Mouse (Mus musculus): ENCODE measurements around the gene Art2b.
A peak's percentile ranks its signal among the peaks of the same experiment; 100 is the strongest.
"Not testable (repeated sequence)": the region's sequence is repeated elsewhere in the genome, so short reads cannot be mapped to it uniquely, and the experiment has no call there.

Gene Art2b

DNA sequence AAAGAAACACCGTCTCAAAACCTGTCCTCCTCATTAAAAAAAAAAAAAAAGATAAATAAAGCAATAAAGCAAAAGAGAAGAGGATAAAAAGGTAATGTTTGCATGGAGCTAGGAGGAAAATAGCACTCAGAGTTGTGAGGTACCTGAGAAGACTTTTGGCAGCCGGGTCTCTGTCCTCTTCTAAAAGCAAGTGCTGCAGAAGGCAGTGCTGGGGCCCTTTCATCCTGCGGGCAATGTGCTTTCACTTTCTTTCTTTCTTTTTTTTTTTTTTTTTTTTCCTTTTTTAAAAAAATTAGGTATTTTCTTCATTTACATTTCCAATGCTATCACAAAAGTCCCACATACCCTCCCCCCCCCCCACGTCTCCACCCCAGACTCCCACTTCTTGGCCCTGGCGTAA lies at the start of gene Art2b:
Gene Art2b, minus strand, starts transcription at position 193 of the 400 bp plus-strand sequence.
- DNase-seq (ENCODE audit: low spot score), result no peak

DNA sequence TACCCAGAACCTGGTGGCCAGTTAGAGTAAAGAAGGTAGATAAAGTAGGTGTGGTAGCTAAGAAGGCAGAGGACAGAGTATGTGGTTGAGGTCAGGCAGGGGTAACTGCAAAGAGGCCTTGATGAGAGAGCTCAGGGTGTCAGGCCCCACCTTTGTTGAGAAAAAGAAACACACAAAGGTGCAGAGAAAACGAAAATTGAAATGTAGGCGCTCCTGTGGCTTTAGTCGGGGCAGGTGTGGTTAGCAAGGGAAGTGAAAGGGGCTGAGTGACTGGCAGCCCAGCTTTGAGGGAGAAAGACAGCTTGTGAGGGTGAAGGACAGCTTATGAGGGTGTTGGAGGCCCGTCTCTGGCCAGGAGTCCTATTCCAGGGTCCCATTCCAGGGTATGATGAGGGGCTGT lies 49.1 kb upstream of the Art2b start:
- DNase-seq (ENCODE audit: low spot score), result no peak

DNA sequence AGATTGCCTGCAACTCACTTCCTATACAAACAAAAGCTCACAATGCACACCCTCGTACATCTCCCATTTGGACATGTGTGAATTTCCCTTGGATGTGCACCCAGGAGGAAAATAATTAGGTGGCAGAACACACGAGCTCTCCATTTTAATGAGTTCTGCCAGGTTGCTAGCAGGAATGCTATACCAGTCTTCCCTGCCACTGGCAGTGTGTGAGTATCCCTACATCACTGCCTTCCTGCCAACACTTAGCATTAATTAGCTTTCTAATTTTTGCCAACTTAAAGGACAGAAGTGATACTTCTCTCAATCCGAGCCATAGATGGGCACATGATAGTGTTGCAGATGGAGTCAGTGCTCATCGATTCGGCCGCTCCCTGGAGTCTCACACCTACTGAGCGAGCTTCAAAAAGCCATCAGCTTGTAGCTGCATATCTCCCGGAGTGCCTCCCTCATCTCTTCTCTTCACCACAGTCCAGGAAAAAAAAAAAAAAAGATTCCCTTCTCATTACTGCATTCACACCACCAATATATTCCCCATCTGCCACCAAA lies 48.3 kb upstream of the Art2b start:
- DNase-seq (ENCODE audit: low spot score), result no peak

DNA sequence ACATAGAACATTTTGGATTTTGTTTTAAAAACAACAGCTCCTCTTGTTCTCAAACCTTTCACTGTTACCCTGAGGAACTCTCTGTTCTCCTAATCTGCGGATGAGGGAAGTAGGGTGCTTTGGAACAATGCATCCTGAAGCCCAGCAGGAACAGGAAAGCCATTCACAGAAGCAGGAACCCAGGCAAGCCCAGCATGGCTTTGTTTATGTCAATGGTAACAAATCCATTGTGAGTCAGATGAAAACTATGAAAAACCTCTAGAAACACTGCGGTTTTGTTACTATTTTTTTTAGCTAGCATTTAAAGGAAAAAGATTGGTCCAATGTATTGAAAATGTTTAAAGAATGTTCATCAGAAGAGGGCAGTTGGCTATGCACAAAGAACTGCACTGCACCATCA lies 43.1 kb upstream of the Art2b start:
- no peak for DNase-seq (ENCODE audit: low spot score)

DNA sequence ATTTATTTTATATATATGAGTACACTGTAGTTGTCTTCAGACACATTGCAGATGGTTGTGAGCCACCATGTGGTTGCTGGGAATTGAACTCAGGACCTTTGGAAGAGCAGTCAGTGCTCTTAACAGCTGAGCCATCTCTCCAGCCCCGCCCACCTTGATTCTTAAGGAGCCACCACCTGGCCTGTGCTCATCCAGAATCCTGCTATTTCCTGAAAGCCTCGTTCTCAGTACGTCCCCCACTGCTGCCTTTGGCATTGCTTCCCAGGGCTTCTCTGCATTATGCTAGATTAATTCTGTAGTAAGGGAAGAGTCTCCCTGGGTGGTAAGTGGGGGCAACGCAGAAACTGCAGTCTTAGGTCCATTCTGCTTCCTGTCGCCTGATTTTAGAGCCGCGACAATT lies 41.8 kb upstream of the Art2b start:
- DNase-seq (ENCODE audit: low spot score), result not testable (repeated sequence)

DNA sequence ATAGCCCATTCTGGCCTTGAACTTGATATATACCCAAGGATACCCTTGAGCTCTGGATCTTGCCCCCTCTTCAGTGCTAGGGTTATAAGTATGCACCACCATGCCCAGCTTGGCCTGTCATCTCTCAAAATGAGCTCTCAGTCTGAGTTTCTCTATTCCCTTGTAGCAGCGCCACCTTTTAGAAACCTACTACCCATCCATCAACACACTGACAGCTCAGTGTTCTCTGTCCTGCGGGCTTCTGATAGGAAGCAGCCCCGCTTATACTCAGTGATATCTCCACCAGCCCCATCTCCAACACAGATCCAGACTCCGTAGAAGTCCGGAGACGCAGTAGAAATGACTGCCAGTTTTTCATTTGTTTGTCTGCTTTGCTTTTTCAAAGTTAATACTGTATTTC lies 38.9 kb upstream of the Art2b start:
- no peak for DNase-seq (ENCODE audit: low spot score)

DNA sequence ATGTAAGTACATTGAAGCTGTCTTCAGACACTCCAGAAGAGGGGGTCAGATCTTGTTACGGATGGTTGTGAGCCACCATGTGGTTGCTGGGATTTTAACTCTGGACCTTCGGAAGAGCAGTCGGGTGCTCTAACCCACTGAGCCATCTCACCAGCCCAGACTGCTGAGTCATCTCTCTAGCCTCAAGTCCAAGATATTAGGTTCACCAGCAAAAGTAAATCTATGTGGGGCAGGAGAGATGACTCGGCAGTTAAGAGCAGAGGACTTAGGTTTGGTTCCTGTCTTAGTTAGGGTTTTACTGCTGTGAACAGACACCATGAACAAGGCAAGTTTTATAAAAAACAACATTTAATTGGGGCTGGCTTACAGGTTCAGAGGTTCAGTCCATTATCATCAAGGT lies 36.5 kb upstream of the Art2b start:
- DNase-seq (ENCODE audit: low spot score), result not testable (repeated sequence)

DNA sequence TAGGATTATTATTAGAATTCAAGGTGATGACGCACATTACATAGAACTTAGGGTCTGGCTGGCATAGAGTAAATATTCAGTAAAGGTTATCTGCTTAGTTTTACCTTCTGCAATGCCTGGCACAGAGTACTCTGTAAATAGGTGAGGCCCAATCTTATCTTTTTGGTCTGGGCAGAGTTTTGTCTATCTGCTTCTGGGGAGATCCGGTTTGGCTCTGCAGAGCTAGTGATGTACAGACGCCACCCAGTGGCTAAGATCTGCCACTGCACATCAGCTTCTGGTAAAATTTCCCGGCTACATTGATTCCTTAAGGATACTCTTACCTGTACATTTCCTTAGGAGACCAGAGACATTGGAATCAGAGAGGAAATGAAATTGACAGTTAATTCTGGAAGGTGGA lies 35.0 kb upstream of the Art2b start:
- DNase-seq (ENCODE audit: low spot score), result peak; percentile 42

DNA sequence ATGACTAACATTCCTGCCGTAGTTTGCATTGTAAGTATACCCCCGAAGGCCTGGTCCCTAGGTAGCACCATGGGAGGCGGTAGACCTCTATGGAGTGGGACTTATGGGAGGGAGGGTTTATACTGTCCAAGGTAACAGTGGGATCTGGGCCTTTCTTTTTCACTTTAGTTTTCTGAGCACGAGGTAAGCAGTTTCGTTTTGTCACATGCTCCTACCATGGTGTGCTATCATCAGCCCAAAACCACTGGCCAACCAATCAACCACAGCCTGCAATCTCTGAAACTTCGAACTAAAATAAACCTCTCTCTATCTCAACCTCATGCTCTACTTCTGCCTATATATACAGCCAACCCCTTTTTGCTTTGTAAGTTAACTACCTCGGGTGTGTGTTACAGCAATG lies 32.9 kb upstream of the Art2b start:
- no peak for DNase-seq (ENCODE audit: low spot score)

DNA sequence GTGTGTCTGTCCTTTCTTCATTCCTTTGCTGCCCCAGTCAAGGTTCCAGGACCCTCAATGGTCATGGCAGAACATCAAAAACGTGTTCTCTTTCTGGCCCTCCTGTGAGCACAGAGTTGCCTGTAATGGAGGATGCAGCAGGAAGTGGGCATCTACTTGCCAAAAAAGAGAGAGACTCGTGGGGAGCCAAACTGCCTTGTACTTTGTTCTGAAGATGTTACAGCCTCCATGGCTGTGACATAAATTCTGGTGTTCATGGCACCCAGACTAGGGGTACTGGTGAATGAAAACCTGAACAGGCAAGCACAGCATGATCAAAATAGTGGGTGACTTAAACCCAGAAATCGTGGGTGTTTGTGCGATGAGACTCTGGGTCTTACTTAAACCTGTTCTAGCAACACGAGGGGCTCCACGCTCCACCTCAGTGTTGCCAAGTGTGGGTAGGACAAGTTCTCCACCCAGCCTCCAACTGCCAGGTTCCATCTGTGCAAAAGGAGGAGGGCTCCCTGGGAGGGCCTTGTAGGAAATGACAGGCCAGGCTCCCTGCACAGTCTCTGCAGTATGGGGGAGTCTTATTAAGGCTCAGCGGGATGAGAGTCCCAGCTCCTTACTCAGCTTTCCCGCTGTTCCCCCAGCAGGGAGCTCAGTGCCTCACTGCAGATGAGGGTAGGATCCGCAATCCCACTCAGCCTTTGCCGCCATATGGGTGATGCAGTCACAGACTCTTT lies 32.2 kb upstream of the Art2b start:
- DNase-seq (ENCODE audit: low spot score), result no peak

DNA sequence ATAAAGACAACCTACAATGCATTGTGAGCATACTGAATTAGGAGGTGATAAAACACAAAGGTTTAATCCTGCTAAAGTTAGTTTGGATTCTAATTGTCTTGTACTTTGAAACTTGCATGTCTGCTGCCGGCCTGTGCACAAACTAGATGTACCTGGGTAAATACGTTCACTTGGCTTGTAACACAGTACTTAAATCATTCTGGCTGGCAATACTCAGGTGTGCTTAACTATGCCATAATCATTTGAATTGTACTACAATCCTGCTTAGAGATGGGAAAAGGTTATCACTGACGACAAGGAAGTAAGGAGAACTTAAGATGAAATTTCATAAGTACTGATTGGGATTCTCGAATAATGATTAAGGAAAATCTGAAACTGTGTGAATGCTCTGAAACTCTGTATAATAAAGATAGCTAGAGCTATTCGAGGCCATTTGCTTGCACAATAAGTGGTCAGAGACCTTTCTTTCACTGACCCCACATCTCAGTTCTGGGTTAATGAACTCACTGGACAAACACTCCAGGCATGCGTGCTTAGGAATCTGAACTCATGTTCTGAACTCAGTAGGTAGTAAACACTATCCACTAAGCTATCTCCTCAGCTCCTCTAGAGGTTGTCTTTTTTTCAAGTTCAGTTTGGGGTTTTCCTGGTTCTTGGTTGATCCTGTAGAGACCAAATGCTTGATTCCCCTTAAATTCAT lies 30.9 kb upstream of the Art2b start:
- no peak for DNase-seq (ENCODE audit: low spot score)

DNA sequence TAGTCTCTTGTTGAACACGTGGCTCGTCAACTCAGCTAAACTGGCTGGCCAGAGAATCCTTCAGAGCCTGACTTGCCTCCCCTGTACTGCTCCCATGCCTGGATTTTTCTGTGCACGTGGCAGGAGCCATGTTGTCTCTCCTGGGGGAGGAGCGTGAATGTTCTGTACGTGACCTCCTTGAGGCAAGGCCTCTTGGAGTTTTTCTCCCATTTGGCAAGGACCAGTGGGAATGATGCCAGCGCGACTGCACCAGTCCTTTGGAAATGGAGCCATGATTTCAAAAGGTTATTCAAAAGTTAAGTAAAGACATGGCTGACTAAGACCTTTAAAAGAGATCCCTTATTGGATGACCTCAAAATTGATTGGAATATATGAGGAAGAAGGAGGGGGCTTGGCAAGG lies 30.0 kb upstream of the Art2b start:
- DNase-seq (ENCODE audit: low spot score), result no peak

DNA sequence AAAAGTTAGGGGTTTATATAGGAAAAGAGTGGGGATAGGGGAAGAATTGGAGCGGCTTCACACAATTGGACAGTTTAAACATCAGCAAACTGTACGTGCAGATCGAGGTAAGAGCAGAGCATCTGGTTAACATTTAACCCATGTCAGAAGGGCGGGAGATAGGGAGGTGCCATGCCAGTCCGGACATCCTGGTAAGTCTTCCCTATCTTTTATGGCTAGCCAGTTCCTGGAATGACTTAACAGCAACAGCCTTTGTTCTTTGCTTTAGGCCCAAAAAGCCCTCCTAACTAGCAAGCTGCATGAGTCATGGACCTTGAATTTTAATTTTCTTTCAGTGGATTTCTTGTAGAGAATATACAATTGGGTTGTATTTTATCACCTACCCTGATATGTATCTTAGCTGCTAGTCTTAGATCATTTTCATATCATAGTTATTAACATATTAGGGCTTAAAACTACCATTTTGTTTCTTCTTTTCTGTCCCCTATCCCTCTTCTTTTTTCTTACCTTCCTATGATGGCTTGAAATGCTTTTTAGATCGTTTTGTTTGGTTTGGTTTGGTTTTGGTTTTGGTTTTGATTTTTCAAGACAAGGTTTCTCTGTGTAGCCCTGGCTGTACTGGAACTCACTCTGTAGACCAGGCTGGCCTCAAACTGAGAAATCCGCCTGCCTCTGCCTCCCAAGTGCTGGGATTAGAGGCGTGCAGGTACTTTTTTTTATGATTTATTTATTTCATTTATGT lies 27.6 kb upstream of the Art2b start:
- DNase-seq (ENCODE audit: low spot score), result not testable (repeated sequence)

DNA sequence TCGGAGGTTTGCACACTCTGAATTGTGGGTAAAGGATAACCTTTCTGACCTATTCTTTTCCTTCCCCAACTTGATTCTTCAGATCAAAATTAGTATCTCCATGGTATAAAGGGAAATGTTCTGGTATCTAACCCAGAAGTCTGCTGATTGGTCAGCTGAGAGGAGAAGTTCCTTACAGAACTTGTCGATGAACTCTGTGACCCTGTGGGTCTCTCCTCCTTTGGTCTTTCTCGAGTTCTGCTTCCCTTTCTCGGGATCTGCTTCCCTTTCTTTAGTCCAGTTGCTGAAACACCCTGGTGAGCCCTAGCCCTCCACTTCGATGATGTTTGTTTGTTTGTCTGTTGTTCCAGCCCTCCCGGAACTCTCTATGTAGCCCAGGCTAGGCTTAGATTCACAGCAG lies 22.4 kb upstream of the Art2b start:
- DNase-seq (ENCODE audit: low spot score), result no peak

DNA sequence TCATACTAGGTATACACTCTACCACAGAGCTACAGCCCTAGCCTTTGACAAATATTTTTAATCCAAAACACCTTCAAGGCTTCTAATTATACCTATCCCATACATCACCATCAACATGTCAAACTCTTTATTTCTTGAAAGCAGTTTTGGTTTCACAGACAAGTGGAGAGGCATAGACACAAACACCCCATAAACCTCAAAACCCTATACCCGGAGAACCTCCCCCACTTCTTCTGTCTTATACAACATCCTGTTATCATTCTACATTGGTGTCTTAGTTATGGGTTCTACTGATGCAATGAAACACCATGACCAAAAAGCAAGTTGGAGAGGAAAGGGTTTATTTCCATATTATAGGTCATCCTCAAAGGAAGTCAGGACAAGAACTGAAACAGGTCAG lies 15.0 kb upstream of the Art2b start:
- DNase-seq (ENCODE audit: low spot score), result no peak

DNA sequence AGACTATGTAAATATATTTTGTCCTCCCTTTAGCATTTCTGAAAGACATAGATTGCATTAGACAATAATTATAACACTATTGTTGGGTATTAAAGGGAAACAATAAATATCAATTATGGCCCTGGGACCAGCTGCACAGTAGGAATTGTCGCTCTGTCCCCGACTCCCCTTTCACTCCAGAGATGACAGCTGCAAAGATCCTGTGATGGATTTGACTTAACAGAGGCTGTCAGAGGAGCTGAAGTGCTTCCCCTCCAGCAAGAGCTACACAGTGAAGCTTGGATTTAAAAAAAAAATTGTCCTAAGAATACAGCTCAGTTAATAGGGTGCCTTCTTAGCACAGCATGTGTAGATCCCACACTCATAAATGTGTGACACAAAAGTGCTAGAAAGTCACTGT lies 13.1 kb upstream of the Art2b start:
- DNase-seq (ENCODE audit: low spot score), result no peak

DNA sequence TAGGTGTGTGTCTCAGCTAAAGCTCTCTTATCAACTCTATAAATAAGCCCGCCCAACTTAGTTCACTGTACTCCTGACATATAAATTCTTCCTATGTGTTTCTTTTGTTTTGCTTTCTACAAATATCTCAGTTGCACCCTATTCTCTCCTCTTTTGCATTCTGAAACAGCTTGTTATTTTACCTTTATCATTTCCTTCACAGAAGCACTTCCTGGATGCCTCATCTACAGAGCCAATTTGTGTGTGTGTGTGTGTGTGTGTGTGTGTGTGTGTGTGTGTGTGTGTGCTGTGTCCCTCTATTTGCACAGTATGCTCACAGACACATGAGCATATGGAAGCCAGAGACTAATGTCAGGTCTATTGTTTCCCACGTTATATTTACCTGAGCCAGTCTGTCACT lies 9.6 kb upstream of the Art2b start:
- no peak for DNase-seq (ENCODE audit: low spot score)

DNA sequence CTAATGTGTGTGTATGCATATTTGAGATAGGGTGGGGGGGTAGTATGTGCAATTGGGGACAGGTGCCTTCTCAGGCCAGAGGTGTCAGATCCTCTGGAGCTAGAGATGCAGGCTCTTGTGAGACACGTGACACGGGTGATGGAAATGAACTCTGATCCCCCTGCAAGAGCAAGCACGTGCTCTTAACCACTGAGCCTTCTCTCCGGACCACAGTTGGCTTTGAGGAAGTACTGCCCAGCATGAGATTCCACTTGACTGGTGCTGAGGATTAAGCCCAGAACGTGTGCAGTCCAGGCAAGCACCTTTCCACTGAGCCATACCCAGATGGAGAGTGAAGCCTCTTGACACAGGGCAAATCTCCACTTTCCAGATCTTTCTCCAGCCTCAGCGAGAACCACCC lies 1.1 kb downstream of the Art2b start:
- DNase-seq (ENCODE audit: low spot score), result not testable (repeated sequence)

DNA sequence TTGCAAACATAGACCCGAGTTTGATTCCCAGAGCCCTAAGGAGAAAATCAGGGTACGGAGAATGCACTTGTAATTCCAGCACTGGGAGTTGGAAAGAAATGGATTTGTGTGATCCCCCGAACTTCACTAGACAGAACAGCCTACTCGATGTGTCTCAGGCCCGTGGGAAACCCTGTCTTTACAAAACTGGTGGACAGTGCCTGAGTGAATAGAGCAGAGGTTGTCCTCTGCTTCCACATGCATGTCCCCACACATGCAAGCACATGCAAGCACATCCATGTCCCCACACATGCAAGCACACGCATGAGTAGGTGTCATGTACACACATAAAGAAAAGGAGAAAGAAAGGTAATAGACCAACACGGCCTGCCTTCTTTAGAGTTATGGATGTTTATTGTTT lies 3.4 kb downstream of the Art2b start:
- DNase-seq (ENCODE audit: low spot score), result no peak

DNA sequence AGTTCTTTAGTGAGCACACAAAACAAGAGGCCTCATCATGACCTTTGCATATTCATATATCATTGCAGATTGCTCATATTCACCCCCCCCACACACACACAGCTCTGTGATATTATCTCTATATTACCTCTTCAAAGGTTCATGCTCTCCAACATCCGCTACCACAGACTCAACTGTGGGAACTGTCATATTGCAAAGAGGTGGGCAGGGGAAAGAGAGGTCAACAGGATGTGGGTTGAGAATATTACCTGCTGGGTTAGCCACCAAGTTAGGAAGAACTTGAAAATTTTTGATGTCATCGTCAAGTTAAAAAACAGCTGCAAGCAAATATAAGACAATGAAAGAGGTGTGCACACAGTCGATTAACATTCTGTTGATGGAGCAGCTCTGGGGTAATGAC lies 4.5 kb downstream of the Art2b start:
- DNase-seq (ENCODE audit: low spot score), result not testable (repeated sequence)

DNA sequence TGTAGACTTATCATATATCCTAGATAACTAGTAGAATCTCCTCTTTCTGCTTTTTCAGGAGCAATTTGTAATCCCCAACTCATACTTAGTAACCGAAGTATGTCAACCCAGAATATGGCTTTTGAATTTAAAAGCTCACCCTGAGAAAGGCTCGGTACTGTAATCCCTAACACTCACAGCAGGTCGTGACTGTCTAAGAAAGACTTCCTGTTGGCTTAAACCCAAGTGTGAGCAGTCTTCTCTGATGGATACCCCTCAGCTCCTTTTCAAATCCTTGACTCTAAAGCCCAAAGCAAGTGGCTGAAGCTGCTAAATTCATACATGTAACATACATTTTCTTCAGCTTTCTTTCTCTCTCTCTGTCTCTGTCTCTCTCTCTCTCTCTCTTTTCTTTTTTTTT lies 11.0 kb downstream of the Art2b start:
- DNase-seq (ENCODE audit: low spot score), result no peak

DNA sequence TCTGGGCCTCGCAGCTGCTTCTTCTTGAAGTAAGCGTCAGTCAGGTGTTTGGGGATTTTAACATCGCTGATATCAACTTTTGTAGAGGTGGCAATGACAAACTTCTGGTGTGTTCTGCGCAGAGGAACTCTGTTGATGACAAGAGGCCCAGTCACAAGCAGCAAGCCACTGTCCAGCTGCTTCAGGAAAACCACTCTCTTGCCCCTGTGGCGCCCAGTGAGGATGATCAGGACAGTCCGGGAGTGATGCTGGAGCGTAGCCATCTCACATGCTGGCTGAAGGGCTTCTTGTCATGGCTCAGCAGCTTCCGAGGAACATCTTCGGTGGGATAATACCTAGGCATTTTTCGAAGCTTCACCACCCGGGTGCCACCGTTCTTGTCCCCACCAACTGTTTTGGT lies 11.8 kb downstream of the Art2b start:
- DNase-seq (ENCODE audit: low spot score), result not testable (repeated sequence)

DNA sequence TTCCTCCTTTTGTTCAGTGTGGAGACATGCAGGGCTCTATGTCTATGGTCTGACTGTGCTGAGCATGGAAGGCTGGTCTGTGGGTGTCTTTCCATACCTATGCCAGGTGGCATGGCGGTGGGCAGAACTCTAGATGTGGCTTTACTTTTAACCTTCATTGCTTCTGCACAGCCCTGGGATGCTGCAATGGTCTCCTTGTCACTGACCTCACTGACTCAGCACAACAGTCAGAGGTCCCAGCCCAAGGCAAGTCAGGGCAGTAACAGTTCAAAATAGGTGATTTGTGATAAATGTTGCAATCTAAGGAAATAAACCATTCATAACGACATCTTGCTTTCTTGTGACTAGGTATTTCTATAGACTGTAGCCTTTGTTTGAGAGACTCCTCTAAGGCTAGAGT lies 21.3 kb downstream of the Art2b start:
- DNase-seq (ENCODE audit: low spot score), result no peak

All from MN1 (cell line).